Mouse (Mus musculus): Measurements from ENCODE around the gene Msl1. TPM values are rescaled to one million over a fixed set of nuclear protein-coding genes. Genes with fewer than 3 reads are reported as not detected.

Msl1 gene
- polyA plus RNA-seq, 1 experiment from 2014 or later, result 32.7 TPM

DNA sequence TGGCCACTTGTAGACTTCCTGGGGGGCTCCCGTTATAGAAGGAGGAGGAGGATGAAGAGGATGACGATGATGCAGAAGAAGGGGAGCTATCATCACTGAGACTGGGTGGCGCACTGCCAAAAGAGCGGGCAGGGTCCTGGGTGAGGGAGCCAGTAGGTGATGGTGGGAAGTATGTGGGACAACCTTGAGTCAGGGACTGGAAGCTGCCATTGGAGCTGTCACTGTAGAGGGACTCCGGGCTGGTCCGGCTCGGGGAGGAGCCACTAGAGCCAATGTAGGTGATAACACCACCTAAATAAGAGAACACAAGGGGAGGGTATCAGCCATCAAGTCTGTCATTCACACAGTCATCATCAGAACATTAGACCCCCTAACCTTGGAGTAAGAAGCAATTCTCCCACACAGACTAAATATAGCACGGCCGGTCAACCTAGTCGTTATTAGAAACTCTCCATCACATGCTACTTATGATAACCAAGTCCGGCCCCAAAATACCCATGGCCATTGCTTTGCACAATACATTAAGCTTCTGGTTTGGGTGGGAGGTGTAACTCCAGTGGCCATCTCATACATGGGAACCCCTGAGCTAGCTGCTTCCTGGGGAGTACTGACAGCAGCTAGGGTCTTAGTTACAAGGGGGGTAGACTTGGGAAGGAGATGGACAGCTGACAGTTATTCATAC lies 23.3 kb upstream of the Msl1 start:
- H3K36me3 ChIP-seq, result peaks cover 28% of the 10 kb centered on the region
- peaks cover 56% of the 10 kb centered on the region for H3K4me1 ChIP-seq (replicated peaks)
- H3K27ac ChIP-seq, result no peak overlapping the region
- H3K27me3 ChIP-seq, result no peaks in the 10 kb centered on the region
- no peak overlapping the region for H3K9ac ChIP-seq (replicated peaks)
- ATAC-seq (ENCODE audit: insufficient number of reproducible peaks, insufficient read depth, low FRiP score, low TSS enrichment, low read depth), result no peak
- H3K4me2 ChIP-seq, result no peak overlapping the region
- H3K4me3 ChIP-seq (replicated peaks), result no peak overlapping the region
- 95% methylated on average over 11 of the region's 11 CpGs for WGBS
- no peaks in the 10 kb centered on the region for H3K9me3 ChIP-seq

DNA sequence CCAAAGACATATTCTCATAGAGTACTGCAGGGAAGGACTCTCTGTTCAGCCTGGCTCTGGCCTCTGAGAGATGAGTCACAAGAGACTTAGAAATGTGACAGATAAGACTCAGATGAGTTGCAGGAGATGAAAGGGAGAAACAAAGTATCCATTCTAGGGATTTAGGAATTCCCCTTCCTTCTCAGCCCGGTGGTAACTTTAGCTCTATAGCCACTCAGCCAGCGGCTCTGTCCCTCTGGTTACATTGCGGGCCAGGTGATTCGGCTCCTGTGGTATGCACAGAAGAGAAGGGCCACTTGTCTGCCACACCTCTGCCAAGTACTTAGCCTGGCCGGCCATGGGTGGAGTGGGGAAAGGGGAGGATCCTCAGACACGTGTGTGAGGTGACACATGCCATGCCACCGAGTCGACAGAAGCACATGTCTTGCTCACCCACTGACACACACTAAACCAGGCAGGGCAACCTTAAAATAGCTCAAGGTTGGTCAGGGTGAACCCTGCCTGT lies 22.6 kb upstream of the Msl1 start:
- Histone ChIP-seq H3K4me3 (replicated peaks) (no peak overlapping the region), H3K27me3 (no peaks in the 10 kb centered on the region), H3K4me1 (replicated peaks) (peaks cover 54% of the 10 kb centered on the region), H3K4me2 (0 out of 2 replicates have a peak overlapping the region, but pooled peaks have one; percentile 76), H3K9ac (replicated peaks) (no peak overlapping the region), H3K36me3 (peaks cover 28% of the 10 kb centered on the region), H3K27ac (no peak overlapping the region), H3K9me3 (no peaks in the 10 kb centered on the region)
- no peak for ATAC-seq (ENCODE audit: insufficient number of reproducible peaks, insufficient read depth, low FRiP score, low TSS enrichment, low read depth)
- 71% methylated on average over 8 of the region's 8 CpGs for WGBS

DNA sequence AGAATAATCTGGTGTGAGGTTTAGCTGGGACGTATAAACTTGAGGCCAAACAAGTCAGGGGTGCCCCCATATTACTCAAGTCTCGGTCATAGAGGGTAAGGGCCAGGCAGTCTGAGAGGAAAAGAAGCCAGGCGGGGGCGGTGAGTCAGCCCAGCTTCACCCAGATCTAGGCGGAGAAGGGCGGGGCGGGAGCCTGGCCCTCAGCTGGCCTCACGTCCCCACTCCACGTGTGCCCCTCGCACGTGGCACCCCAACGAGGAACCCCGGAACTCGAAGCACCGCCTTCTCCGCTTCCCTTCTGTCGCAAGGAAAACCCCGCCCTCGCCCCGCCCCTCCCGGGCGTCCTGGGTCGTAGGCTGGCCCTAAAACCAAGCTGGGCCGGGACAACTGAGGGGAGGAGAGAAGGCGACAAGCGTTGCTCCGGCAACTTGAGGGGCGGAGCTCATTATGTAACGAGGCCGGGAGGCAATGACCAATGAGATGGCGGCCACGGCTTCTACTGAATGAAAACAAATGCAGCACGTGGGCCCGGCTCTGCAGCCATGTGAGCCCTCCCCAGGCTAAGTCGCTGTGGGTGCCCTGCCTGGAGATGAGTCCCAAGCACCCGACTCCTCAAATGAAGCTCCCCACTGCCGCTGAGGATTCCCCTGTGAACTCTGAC lies 21.6 kb upstream of the Msl1 start:
- Histone ChIP-seq H3K27ac (no peak overlapping the region; the same call in 1 of the 2 replicates), H3K4me1 (replicated peaks) (peaks cover 53% of the 10 kb centered on the region)

DNA sequence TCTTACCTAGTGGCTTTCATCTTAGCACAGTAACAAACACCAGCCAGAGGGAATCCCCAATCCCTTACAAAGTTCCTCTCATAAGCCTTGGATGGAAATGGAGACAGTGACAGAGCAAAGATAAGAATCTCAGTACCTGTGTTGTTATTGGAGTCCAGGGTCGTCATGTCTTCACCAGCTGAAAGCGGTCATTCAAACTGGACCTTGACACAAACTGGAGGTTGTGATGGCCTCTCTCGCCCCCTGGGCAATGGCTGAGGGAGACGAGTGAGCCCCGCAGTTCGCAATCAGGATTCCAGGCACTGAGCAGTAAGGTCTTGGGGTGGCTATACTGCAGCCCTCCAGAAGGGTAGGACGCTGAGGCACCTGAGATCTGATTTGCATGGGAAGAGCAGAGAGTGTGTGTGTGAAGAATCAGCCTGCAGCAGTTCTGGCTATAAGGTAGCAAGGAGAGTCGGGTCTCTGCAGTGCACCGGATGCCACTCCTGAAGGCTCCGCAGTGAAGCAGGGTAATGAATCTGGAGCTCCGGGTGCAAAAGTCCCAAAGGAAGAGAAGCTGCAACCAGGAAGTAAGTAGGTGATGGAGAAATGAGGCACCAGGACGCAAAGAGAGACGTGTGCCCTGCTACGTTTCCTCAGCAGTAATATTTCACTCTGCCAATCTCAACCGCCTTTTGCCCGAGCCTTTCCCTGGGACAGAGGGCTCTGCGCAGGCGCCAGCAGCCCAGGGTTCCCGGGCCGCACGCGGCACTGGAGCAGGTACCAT lies 20.6 kb upstream of the Msl1 start, which contains the start of gene Nr1d1:
Gene Nr1d1 (minus strand): TSS at position 752 of the 766 bp plus-strand sequence.
- Histone ChIP-seq H3K27me3 (no peaks in the 10 kb centered on the region), H3K4me2 (peak within 1 kb of the TSS; percentile 76), H3K27ac (peak within 1 kb of the TSS; percentile 95), H3K4me3 (replicated peaks) (peak within 1 kb of the TSS; percentile 40), H3K9me3 (no peaks in the 10 kb centered on the region), H3K36me3 (peaks cover 12% of the 10 kb centered on the region), H3K9ac (replicated peaks) (peak within 1 kb of the TSS; percentile 28), H3K4me1 (replicated peaks) (peaks cover 53% of the 10 kb centered on the region)
- no peak for ATAC-seq (ENCODE audit: insufficient number of reproducible peaks, insufficient read depth, low FRiP score, low TSS enrichment, low read depth)
- WGBS, result under 1% methylated on average over 22 of the region's 22 CpGs

More for the DNA sequence above, 21.6 kb upstream of the Msl1 start:
- peak; percentile 54 for ATAC-seq (ENCODE audit: insufficient number of reproducible peaks, insufficient read depth, low FRiP score, low TSS enrichment, low read depth)
- Histone ChIP-seq H3K36me3 (peaks cover 22% of the 10 kb centered on the region), H3K27me3 (no peaks in the 10 kb centered on the region), H3K9me3 (no peaks in the 10 kb centered on the region), H3K9ac (replicated peaks) (no peak overlapping the region), H3K4me2 (peak overlapping the region; percentile 76), H3K4me3 (replicated peaks) (peak overlapping the region; percentile 40)
- WGBS, result 1% methylated on average over 37 of the region's 37 CpGs

DNA sequence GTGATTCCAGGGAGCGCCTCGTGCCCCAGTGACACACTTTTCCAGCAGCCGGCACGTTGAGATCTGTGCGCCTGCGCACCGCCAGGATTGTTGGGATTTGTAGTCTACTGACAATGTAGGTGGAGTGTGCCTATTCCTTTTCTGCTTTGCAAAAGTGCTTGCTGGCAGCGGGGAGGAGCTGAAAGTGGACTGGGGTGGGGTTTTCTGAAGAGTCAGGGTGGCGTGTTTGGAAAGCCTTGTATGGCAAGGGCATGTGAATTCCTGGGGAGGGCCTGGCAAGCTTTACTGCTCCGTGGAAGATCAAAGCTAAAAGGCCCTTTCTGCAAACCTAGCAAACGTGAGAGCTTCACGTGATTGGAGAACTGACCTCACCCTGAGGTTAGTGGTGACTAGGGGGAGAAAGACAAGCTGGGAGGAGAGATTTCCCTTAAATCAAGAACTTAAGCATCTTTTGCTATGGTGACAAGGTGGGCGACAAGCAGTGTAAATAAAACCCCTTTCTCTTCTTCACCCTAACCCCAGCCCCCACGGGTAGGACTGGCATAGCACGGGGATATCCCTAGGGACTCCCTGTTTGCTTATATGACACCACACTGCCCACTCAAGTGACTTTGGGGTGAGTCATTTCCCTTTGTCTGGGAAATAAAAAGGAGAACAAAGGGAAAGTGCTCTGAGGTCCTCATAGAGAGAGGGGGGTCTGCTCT lies 19.8 kb upstream of the Msl1 start:
- peaks cover 53% of the 10 kb centered on the region for H3K4me1 ChIP-seq (replicated peaks)
- H3K9ac ChIP-seq (replicated peaks), result peak overlapping the region; percentile 14
- peaks cover 5% of the 10 kb centered on the region; the same call in 1 of the 2 replicates for H3K36me3 ChIP-seq
- 3% methylated on average over 15 of the region's 15 CpGs for WGBS
- H3K4me3 ChIP-seq (replicated peaks), result peak overlapping the region; percentile 40
- peak; percentile 67 for ATAC-seq (ENCODE audit: insufficient number of reproducible peaks, insufficient read depth, low FRiP score, low TSS enrichment, low read depth)
- peak overlapping the region; percentile 95 for H3K27ac ChIP-seq
- peak overlapping the region; percentile 76 for H3K4me2 ChIP-seq
- no peaks in the 10 kb centered on the region for H3K27me3 ChIP-seq
- no peaks in the 10 kb centered on the region for H3K9me3 ChIP-seq

DNA sequence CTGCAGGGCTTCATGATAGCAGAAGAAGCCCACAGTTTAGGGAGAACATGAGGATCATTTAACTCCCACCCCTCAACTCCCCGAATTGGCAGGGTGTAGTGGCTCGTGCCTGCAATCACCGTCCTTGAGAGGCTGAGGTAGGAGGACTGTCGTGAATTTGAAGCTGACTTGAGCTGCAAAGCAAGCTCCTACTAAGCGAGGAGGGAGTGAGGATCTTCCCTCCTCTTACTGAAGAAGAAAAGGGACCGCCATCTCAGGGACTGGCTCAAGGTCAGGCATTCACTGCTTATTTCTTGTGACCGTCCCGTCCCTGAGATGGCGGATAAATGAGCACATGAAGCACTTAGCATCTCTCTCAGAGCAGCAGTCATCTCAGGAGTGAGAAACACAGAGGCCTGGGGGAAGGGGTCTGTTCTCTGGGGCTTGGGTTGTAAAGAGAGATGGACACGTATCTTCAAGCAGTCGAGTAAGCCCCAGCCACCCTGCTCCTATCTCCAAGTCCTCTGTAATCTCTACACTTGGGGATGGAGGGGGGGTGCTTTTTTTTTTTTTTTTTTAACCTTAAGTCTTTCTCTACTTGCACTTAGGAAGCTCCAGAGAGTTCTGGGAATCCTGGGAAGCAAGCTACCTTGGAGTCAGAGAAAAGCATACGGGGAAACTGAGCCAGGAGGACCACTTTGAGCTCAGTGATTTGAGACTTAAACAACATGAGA lies 19.1 kb upstream of the Msl1 start:
- Histone ChIP-seq H3K9ac (replicated peaks) (peak overlapping the region; percentile 14; the same call in 1 of the 2 replicates), H3K4me1 (replicated peaks) (peaks cover 54% of the 10 kb centered on the region), H3K4me2 (peak overlapping the region; percentile 76), H3K9me3 (no peaks in the 10 kb centered on the region), H3K27me3 (no peaks in the 10 kb centered on the region), H3K36me3 (no peaks in the 10 kb centered on the region), H3K4me3 (replicated peaks) (peak overlapping the region; percentile 40; the same call in 1 of the 2 replicates), H3K27ac (peak overlapping the region; percentile 95)
- no peak for ATAC-seq (ENCODE audit: insufficient number of reproducible peaks, insufficient read depth, low FRiP score, low TSS enrichment, low read depth)
- WGBS, result 40% methylated on average over 12 of the region's 12 CpGs

DNA sequence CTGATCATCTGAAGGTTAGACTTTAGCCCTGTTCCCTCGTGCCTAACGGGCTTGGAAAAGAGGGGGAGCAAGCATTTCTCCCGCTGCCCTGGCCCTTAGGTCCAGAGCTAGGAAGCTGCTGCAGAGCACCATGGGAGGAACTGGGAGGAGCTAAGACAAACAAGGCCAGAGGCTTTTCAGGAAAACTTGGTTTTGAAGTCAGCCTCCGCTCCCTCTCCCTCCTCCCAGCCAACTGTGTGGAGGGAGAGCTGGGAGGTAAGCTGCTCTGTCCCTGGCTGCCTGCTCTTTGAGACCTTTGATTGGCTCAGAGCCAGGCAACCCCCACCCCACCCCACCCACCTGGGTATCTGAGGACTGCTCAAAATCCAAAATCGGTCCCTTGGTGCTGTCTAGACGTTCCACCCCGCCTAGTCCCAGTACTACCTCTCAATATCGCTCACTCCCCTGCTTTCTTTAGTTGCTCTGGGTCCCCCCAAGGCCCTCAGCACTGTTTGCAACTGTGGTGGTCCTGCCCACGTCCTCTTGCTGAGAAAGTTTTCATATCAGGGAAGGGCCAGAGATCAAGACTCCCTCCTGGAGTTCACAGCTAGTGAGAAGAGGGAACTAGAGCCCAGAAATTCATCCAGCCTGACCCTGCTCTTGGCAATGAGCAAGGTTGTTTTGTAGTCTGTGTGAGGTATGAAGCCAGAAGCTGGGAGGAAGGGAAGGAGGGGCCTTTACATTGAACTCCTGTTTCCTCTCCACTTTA lies 18.3 kb upstream of the Msl1 start:
- H3K4me2 ChIP-seq, result peak overlapping the region; percentile 41
- ATAC-seq (ENCODE audit: insufficient number of reproducible peaks, insufficient read depth, low FRiP score, low TSS enrichment, low read depth), result no peak
- 4% methylated on average over 9 of the region's 9 CpGs for WGBS
- no peaks in the 10 kb centered on the region for H3K27me3 ChIP-seq
- H3K4me3 ChIP-seq (replicated peaks), result no peak overlapping the region
- peaks cover 62% of the 10 kb centered on the region for H3K4me1 ChIP-seq (replicated peaks)
- no peaks in the 10 kb centered on the region for H3K9me3 ChIP-seq
- no peaks in the 10 kb centered on the region for H3K36me3 ChIP-seq
- H3K27ac ChIP-seq, result peak overlapping the region; percentile 95
- H3K9ac ChIP-seq (replicated peaks), result no peak overlapping the region; the same call in 1 of the 2 replicates

DNA sequence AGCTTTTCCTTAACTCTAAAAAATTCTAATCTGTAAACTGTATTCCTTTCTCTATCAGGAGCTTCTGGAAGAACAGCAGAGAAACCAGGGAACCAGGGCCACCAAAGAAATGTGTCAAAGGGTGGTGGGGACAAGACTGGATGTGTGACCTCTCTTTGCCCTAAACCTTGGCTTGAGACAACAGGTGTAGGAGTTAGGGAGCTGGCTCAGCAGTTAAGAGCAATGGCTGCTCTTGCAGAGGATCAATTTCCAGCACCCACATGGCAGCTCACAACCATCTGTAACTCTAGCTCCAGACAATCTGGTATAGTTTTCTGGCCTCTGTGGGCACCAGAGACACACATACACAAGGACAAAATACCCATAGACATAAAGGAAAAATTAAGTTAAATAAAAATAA lies 17.4 kb upstream of the Msl1 start:
- Histone ChIP-seq H3K36me3 (no peaks in the 10 kb centered on the region), H3K4me3 (replicated peaks) (no peak overlapping the region), H3K9me3 (no peaks in the 10 kb centered on the region), H3K4me2 (no peak overlapping the region), H3K27me3 (no peaks in the 10 kb centered on the region), H3K4me1 (replicated peaks) (peaks cover 68% of the 10 kb centered on the region), H3K9ac (replicated peaks) (no peak overlapping the region), H3K27ac (peak overlapping the region; percentile 95)
- ATAC-seq (ENCODE audit: insufficient number of reproducible peaks, insufficient read depth, low FRiP score, low TSS enrichment, low read depth), result no peak

DNA sequence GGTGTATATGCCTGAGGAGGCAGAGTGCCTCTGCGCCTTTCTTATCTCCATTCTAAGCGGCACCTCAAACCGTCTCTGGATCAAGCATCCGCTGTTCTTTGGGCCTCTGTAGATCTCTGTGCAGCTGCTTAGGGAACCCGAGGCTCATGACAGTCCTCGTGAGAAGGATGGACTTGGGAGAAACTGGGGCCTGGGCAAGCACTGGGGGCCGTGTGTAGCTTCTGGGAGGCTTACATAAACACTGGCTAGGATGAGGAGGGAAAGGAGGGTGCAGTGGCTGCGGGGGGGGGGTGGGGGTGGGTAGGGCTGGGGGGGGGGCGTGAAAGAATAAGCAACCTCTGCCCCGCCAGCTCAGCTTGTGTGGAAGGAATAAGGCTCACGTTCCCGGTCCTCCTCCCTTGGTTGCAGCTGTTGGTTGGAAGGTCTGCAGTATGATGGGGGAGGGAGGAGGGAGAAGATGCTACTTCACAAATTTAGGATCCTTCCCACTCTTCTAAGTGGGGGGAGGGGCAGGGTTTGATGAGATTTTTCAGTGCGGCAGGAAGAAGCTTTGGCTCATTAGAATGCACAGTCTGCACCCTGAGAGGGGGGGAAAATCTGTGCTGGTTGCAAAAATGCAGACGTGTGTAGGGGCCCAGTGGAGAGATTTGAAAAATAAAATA lies 13.3 kb upstream of the Msl1 start:
- H3K9ac ChIP-seq (replicated peaks), result peak overlapping the region; percentile 31; the same call in 1 of the 2 replicates
- H3K4me3 ChIP-seq (replicated peaks), result no peak overlapping the region
- no peaks in the 10 kb centered on the region for H3K36me3 ChIP-seq
- H3K9me3 ChIP-seq, result no peaks in the 10 kb centered on the region
- peak overlapping the region; percentile 52 for H3K4me2 ChIP-seq
- peaks cover 67% of the 10 kb centered on the region for H3K4me1 ChIP-seq (replicated peaks)
- no peaks in the 10 kb centered on the region for H3K27me3 ChIP-seq
- H3K27ac ChIP-seq, result peak overlapping the region; percentile 97
- WGBS, result 15% methylated on average over 12 of the region's 14 CpGs
- ATAC-seq (ENCODE audit: insufficient number of reproducible peaks, insufficient read depth, low FRiP score, low TSS enrichment, low read depth), result no peak
